Mouse (Mus musculus) liver, embryonic 16.5 days (tissue): ENCODE data around the gene Plvap. TPM values are rescaled to one million over a fixed set of nuclear protein-coding genes. Genes with fewer than 3 reads are reported as not detected.
A peak's percentile ranks its signal among the peaks of the same experiment; 100 is the strongest.

Source experiments
- ATAC-seq: fragments of 200-750 bp; cut with Nextera tagmentation; 2 replicates; pipeline ENCODE4 v1.8.0; 2017; ENCODE audit warnings: low read depth, mild to moderate bottlenecking, moderate number of reproducible peaks, moderate library complexity
- H3K27ac ChIP-seq: fragments of 300-500 bp; sonication (generic); 2 replicates; pipeline ENCODE4 v1.5.1; 2014; ENCODE audit warnings: mild to moderate bottlenecking, low read length
- H3K27me3 ChIP-seq: fragments of 300-500 bp; sonication (generic); 2 replicates; pipeline ENCODE4 v1.6.1; 2014; ENCODE audit warnings: low read depth, low read length, mixed read lengths; ENCODE audit not compliant: control insufficient read depth, insufficient read depth
- H3K36me3 ChIP-seq: fragments of 300-500 bp; sonication (generic); 2 replicates; pipeline ENCODE4 v1.6.1; 2014; ENCODE audit warnings: mild to moderate bottlenecking; ENCODE audit not compliant: control insufficient read depth, insufficient read depth
- H3K4me1 ChIP-seq: fragments of 300-500 bp; sonication (generic); 2 replicates; pipeline ENCODE4 v1.6.1; 2014; ENCODE audit warnings: low read depth, low read length, mixed read lengths; ENCODE audit not compliant: control insufficient read depth
- H3K4me2 ChIP-seq: fragments of 300-500 bp; sonication (generic); 2 replicates; pipeline ENCODE4 v1.6.1; 2014; ENCODE audit warnings: low read depth, low read length, mixed read lengths
- H3K4me3 ChIP-seq: fragments of 300-500 bp; sonication (generic); 2 replicates; pipeline ENCODE4 v1.5.1; 2014; ENCODE audit warnings: low read depth, mild to moderate bottlenecking, low read length
- H3K9ac ChIP-seq: fragments of 300-500 bp; sonication (generic); 2 replicates; pipeline ENCODE4 v1.6.1; 2014; ENCODE audit warnings: low read depth, low read length
- H3K9me3 ChIP-seq: fragments of 300-500 bp; sonication (generic); replicated peaks from 2 replicates; pipeline ENCODE4 v1.6.1; 2016; ENCODE audit warnings: low read length; ENCODE audit not compliant: control insufficient read depth
- WGBS: fragments of 180-500 bp; shearing (Covaris S2); extraction: QIAGEN DNeasy Blood & Tissue Kit; methylation state at CpG from one replicate; pipeline ENCODE4 v1.1.7; 2014; ENCODE audit not compliant: insufficient replicate concordance; 5-methylcytosine and 5-hydroxymethylcytosine counted together
- polyA plus RNA-seq: library from polyadenylated mRNA; unstranded; fragments of >200 nt; fragmentation: Nextera tagmentation; extraction: Ambion mirVana; gene quantifications from 2 replicates; pipeline ENCODE4 v1.2.1, GENCODE M21; 2015

The Plvap gene
- polyA plus RNA-seq, 1 experiment from 2014 or later: 20.3 TPM

DNA sequence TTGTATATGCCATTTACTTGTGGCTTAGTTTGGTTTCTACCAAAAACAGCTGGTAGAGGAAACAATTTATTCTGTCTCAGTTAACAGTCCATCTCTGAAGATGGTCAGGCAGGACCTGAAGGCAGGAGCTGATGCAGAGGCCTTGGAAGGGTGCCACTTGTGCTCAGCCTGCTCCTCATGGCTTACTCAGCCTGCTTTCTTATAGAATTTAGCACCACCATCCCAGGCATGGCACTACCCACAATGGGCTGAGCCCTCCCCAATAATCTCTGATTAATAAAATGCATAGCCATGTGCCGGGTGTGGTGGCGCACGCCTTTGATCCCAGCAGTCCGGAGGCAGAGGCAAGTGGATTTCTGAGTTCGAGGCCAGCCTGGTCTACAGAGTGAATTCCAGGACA, 45.4 kb downstream of the Plvap start:
- ATAC-seq: no peak
- Histone ChIP-seq H3K4me3 (no peak overlapping the region), H3K27me3 (no peaks in the 10 kb centered on the region), H3K9me3 (no peaks in the 10 kb centered on the region), H3K4me1 (peaks cover 43% of the 10 kb centered on the region), H3K9ac (no peak overlapping the region), H3K4me2 (no peak overlapping the region), H3K36me3 (no peaks in the 10 kb centered on the region; the same call in 1 of the 2 replicates), H3K27ac (no peak overlapping the region)
- WGBS: 84% methylated on average over 5 of the region's 5 CpGs

DNA sequence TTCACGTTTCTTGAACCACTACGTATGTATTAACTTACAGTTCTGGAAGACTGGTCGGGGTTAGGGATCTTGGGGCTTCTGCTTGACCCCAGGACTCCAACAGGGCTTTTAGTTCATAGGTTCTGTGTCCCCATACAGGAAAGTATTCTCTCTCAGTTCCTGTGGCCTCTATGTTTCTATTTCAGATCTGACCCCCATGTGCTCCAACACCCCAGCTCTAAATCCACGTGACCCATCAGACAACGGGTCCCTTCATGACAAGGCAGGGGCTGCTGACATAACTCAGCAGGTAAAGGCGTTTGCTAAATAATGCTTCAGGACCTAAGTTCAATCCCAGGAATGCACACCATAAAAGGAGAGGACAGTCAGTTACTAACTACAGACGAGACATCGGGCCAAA, 45.8 kb downstream of the Plvap start:
- WGBS: 69% methylated on average over 8 of the region's 8 CpGs
- Histone ChIP-seq H3K27me3 (no peaks in the 10 kb centered on the region), H3K36me3 (no peaks in the 10 kb centered on the region; the same call in 1 of the 2 replicates), H3K9me3 (no peaks in the 10 kb centered on the region), H3K9ac (peak overlapping the region; percentile 87), H3K4me2 (peak overlapping the region; percentile 96), H3K27ac (no peak overlapping the region; the same call in 1 of the 2 replicates), H3K4me3 (peak overlapping the region; percentile 90), H3K4me1 (peaks cover 41% of the 10 kb centered on the region)
- no peak for ATAC-seq

DNA sequence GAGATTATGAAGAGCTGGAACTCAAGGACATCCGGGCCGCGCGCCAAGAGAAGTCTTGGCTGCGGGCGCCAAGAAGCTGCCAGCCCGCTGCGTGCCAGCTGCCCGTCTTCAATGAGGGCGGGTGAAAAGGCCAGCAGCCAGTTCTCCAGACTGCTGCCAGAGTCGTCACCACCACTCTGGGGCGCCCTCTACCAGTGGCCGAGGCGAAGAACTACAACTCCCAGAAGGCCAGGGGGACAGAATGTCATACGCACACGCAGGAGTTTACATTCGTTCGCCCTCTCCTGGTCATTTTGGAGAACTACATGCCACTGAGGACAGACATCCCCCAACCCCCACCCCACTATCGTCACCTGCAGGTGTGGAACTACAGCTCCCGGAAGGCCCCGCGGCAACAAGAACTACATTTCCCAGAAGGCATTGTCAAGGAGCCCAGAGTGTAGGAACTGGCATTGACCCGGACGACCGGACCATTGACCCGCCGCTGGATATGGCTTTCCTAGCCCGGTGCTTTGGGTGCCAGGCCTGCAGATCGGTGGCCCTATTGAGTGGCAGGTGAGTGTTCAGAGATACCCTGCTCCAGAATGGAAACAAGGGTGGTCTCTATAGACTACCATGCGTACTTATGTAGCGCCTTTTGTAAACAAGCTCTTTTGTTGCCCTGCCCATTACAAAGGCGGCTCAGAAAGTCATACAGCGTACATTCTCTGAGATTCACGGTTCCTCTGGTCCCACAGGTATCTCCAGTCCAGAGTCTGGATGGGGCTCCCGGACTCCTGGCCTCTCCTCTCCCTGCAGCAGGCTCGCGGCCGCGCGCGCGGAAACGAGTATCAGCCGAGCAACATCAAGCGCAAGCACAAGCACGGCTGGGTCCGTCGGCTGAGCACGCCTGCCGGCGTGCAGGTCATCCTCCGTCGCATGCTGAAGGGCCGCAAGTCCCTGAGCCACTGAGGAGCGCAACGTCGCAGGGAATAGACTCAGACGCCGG, 46.7 kb downstream of the Plvap start, which contains the start of gene Mrpl34:
TSS of gene Mrpl34 (plus strand) at position 447 of the 988 bp plus-strand sequence.
- Histone ChIP-seq H3K9me3 (no peaks in the 10 kb centered on the region), H3K27ac (peak within 1 kb of the TSS; percentile 81), H3K4me1 (peaks cover 32% of the 10 kb centered on the region), H3K36me3 (no peaks in the 10 kb centered on the region; the same call in 1 of the 2 replicates), H3K4me2 (peak within 1 kb of the TSS; percentile 98), H3K27me3 (no peaks in the 10 kb centered on the region), H3K9ac (peak within 1 kb of the TSS; percentile 87), H3K4me3 (peak within 1 kb of the TSS; percentile 90)
- WGBS: under 1% methylated on average over 59 of the region's 59 CpGs
- peak; percentile 75 for ATAC-seq

- peak; percentile 76 for ATAC-seq
- H3K9me3 ChIP-seq: no peaks in the 10 kb centered on the region
- peak within 1 kb of the TSS; percentile 98 for H3K4me2 ChIP-seq
- WGBS: under 1% methylated on average over 54 of the region's 55 CpGs
- H3K9ac ChIP-seq: peak within 1 kb of the TSS; percentile 91
- H3K27ac ChIP-seq: peak within 1 kb of the TSS; percentile 50
- no peaks in the 10 kb centered on the region; the same call in 1 of the 2 replicates for H3K36me3 ChIP-seq
- no peaks in the 10 kb centered on the region for H3K27me3 ChIP-seq
- peak within 1 kb of the TSS; percentile 90 for H3K4me3 ChIP-seq
- peaks cover 27% of the 10 kb centered on the region for H3K4me1 ChIP-seq
These were observed 48.1 kb downstream of the Plvap start, which contains the start of gene Abhd8 for GRCm38 (mm10) chr8:71463188-71464033. TSS of gene Abhd8 (minus strand) at chr8:71463655.

DNA sequence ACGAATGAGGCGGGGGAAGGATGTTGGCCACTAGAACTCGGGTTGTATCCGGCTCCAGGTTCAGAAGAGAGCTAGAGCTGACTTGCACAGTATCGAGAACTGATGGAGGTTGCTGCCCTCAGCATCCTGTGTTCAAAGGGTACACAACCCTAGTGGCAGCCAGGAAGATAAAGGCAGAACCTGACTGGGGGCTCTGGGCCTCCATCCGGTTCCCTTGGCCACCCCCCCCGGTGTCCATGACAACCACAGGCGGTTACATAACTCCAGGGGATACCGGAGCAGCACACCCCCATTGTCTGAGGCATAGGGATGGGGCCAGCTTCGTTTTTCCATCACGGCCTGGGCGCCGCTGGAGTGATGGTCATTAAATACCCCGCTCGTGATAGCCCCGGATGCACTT, 48.8 kb downstream of the Plvap start:
- ATAC-seq: no peak
- H3K27ac ChIP-seq: no peak overlapping the region
- no peaks in the 10 kb centered on the region; the same call in 1 of the 2 replicates for H3K36me3 ChIP-seq
- no peaks in the 10 kb centered on the region for H3K27me3 ChIP-seq
- H3K4me1 ChIP-seq: peaks cover 27% of the 10 kb centered on the region
- peak overlapping the region; percentile 91 for H3K9ac ChIP-seq
- peak overlapping the region; percentile 98 for H3K4me2 ChIP-seq
- 4% methylated on average over 16 of the region's 16 CpGs for WGBS
- H3K9me3 ChIP-seq: no peaks in the 10 kb centered on the region
- peak overlapping the region; percentile 90 for H3K4me3 ChIP-seq

- Histone ChIP-seq H3K4me3 (no peak overlapping the region), H3K4me2 (peak overlapping the region; percentile 98), H3K27me3 (no peaks in the 10 kb centered on the region), H3K9me3 (no peaks in the 10 kb centered on the region), H3K4me1 (peaks cover 28% of the 10 kb centered on the region), H3K36me3 (no peaks in the 10 kb centered on the region; the same call in 1 of the 2 replicates), H3K27ac (no peak overlapping the region), H3K9ac (no peak overlapping the region)
- WGBS: 59% methylated on average over 4 of the region's 4 CpGs
- ATAC-seq: no peak
These were observed 49.4 kb downstream of the Plvap start for GRCm38 (mm10) chr8:71462191-71462590.

DNA sequence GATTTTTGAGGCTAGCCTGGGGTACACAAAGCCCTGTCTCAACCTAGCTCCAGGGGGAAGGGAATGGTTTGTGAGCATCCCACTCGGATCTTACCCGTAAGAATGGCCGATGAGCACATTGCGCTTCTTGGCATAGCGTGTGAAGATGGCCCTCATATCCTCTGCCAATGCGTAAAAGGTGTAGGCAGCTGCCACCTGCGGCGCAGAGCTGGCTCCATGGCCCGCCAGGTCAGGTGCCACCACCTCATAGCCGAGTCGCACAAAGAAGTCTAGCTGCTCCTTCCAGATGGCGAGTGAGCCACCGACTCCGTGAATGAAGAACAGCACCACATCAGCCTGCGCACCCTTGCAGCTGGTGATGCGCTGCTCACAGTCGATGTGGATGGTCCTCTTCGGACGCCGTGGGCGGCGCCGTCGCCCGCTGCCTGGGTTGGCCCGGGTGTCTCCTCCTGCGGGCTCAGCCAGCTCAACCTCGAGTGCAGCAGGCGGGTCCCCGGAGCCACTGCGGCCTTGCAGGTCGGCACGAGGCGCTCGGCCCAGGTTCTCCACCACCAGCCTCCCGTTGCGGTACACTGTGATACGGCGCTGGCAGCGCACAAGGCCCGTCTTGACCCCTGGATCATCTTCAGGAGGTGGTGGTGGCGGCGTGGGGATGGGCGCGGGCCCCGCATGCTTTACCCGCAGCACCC, 50.3 kb downstream of the Plvap start:
- no peak overlapping the region for H3K4me2 ChIP-seq
- ATAC-seq: no peak
- H3K4me1 ChIP-seq: peaks cover 32% of the 10 kb centered on the region
- no peaks in the 10 kb centered on the region for H3K9me3 ChIP-seq
- H3K27ac ChIP-seq: no peak overlapping the region
- no peak overlapping the region for H3K9ac ChIP-seq
- WGBS: 86% methylated on average over 47 of the region's 47 CpGs
- H3K36me3 ChIP-seq: no peaks in the 10 kb centered on the region; the same call in 1 of the 2 replicates
- H3K4me3 ChIP-seq: no peak overlapping the region
- H3K27me3 ChIP-seq: no peaks in the 10 kb centered on the region

- H3K27ac ChIP-seq: no peak overlapping the region
- H3K27me3 ChIP-seq: no peaks in the 10 kb centered on the region
- 83% methylated on average over 6 of the region's 6 CpGs for WGBS
- ATAC-seq: no peak
- H3K4me3 ChIP-seq: no peak overlapping the region
- no peaks in the 10 kb centered on the region for H3K9me3 ChIP-seq
- H3K4me2 ChIP-seq: no peak overlapping the region
- H3K36me3 ChIP-seq: no peaks in the 10 kb centered on the region
- peaks cover 27% of the 10 kb centered on the region for H3K4me1 ChIP-seq
- H3K9ac ChIP-seq: no peak overlapping the region
These were observed 50.8 kb downstream of the Plvap start for GRCm38 (mm10) chr8:71460716-71461115.
